Mouse (Mus musculus) cerebellum, adult 11-12 months (tissue): ENCODE results near the gene Cdc42ep4.

ENCODE experiments used
- DNase-seq: peaks from one replicate; pipeline ENCODE4 v3.0.0; 2022

Cdc42ep4 gene

GRCm38 (mm10) chr11:113747725-113748380 is 3.8 kb downstream of the Cdc42ep4 start:
- DNase-seq, result no peak

GRCm38 (mm10) chr11:113747056-113747455 is 4.6 kb downstream of the Cdc42ep4 start:
- DNase-seq, result no peak

- no peak for DNase-seq
Measured at GRCm38 (mm10) chr11:113745961-113746360, 5.7 kb downstream of the Cdc42ep4 start.

GRCm38 (mm10) chr11:113742998-113743397 is 8.7 kb downstream of the Cdc42ep4 start:
- DNase-seq, result no peak

- DNase-seq, result no peak
Measured at GRCm38 (mm10) chr11:113740100-113740499, 11.6 kb downstream of the Cdc42ep4 start.

DNA sequence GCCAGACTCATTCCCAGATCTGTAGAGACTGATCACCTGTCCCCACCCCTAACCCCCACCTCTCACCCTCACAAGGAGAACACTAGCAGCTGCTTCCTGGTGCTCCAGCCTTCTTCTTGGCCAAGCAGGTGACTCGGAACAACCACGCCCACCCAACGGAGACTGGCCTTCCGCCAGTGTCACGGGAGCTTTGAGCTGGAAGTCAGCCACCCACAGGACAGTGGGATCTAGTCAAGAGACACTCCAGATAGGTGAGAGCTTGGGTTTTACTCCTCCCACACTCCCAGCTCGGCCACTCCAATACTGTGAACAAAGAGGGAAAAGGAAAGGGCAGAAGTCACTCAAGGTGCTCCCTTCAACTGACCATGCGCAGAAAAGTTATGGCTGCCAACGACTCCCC is 12.5 kb downstream of the Cdc42ep4 start:
- DNase-seq, result no peak

DNA sequence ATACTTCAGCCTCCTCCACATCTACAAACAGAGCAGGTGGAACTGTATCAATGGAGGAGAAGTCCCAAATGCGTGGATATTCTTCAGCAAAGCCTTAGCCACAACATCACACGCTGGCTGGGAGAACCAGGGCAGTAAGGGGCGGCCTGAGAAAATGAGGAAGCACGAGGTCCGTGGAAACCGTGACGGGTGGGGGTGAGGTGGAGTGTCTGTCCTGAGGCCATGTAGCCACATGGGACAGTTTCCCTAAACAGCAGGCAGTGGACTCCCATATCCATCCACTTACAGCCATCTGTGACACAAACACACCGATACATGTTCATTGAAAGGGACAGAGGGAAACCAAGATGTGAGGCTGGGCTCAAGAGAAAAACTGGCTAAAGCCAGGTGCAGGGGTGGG is 13.8 kb downstream of the Cdc42ep4 start:
- DNase-seq, result no peak

DNA sequence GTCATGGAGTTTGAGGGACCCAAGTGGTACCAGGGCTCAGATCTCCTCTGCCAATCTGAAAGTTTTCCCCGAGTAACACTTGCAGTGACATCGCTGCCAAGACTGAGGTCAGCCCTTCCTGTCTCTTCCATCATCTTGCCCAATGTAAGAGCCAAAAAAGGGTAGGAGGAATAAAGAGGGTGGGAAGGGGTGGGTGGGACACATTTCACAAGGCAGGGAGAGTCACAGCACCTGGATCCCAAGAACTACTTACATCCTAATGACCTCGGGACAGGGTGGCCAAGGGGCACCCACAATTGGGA is 14.2 kb downstream of the Cdc42ep4 start:
- DNase-seq, result no peak

GRCm38 (mm10) chr11:113736848-113737552 is 14.7 kb downstream of the Cdc42ep4 start:
- DNase-seq, result no peak

- DNase-seq, result no peak
Measured at GRCm38 (mm10) chr11:113735151-113735550, 16.5 kb downstream of the Cdc42ep4 start.

DNA sequence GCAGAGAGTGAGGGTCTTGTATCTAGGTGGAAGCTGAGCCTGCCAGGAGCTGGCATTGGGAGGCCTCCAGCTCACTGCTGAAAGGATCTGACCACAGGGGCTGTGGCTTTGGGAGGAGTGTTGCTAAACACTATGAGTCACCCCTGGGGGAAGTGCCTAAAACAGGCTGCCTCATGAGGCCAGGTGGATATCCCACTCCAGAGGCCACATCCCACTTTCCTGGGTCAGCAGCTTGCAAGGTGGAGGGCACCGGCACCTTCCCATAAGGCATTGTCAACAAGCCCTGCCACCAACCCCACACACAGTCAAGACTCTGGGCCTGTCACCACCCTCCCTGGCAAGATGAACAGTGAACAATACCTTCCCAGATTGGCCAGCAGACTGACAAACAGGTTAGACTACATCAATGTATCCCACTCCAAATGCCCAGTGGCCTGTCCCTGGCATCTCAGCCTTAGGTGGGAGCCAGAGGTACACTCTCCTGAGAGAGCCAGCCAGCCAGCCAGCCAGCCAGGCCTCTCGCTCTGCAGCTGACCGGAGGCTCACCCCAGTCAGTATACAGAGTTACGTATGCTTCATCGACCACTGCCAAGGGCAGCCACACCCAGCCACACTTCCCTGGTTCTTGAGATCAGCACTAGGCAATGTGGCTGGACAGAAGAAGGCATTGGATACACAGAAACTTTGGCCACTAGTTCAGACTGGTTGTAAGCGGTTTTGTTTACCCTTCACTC is 17.9 kb downstream of the Cdc42ep4 start:
- no peak for DNase-seq

DNA sequence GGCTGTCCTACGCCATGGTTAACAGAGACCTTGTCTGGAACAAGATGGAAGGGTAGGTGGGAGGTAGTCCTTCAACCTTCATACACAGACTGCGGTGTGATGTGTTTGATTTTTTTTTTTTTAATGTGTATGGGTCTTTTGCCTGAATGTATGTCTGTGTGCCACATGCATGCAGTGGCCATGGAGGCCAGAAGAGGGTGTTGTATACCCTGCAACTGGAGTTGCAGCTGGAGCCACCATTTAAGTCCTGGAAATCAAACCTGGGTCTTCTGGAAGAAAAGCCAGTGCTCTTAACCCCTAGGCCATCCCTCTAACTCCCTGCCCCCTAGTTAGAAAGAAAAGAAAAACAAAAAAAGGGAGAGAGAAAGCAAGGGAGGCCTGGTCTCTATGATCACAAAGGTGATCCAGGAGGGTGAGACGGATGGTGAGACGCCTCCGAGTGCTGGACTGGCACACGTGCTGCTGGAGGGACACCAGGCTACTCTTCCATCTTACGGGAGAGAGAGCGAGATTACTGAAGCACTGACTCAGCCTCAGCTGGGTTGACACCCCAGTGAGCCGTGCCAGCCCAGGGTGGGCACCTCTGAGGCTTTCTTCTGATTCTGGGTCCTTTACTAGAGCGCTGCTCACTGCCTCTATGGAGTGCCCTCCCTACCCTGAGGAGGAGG is 19.6 kb downstream of the Cdc42ep4 start:
- DNase-seq, result no peak

DNA sequence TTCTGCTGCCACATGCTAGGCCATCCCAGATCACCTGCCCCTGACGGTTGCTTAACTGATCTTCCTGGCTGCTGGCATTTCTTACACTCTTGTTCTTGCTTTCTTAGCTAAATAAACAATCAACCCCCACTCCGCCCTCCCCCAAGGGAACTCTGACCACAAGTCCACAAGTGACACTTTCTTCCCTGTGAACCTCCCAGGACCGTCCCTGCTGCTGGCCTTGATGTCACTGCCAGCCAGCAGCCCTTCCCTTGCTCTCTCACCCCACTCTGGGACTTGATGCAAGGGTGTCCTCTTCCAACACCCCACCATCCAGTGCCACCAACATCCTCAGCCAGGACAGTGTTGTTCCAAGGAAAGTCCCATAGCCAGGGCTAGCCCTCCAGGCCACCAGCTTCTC is 20.8 kb downstream of the Cdc42ep4 start:
- DNase-seq, result no peak

GRCm38 (mm10) chr11:113729917-113730316 is 21.8 kb downstream of the Cdc42ep4 start:
- DNase-seq, result no peak

DNA sequence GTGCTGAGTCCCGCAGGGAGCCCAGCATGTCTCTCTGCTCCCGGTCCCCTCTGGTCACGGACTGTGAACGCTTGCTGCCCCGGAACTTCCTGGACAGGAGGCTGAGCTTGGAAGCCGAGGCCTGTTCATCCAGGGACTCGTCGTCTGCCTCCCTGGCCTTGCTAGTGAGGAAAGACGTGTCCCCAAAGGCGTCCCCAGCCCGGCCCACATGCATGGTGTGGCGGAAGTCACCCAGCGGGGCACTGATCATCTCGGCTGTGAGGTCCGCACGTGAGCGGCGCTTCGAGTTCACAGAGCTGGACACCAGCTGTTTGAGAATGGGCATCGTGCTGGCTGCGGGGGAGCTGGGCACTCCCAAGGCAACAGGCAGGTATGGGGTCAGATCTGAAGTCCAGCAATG is 22.4 kb downstream of the Cdc42ep4 start:
- DNase-seq, result no peak

- DNase-seq, result no peak
Measured at GRCm38 (mm10) chr11:113727992-113728391, 23.7 kb downstream of the Cdc42ep4 start.

- no peak for DNase-seq
Measured at GRCm38 (mm10) chr11:113726994-113727888, 24.4 kb downstream of the Cdc42ep4 start.

DNA sequence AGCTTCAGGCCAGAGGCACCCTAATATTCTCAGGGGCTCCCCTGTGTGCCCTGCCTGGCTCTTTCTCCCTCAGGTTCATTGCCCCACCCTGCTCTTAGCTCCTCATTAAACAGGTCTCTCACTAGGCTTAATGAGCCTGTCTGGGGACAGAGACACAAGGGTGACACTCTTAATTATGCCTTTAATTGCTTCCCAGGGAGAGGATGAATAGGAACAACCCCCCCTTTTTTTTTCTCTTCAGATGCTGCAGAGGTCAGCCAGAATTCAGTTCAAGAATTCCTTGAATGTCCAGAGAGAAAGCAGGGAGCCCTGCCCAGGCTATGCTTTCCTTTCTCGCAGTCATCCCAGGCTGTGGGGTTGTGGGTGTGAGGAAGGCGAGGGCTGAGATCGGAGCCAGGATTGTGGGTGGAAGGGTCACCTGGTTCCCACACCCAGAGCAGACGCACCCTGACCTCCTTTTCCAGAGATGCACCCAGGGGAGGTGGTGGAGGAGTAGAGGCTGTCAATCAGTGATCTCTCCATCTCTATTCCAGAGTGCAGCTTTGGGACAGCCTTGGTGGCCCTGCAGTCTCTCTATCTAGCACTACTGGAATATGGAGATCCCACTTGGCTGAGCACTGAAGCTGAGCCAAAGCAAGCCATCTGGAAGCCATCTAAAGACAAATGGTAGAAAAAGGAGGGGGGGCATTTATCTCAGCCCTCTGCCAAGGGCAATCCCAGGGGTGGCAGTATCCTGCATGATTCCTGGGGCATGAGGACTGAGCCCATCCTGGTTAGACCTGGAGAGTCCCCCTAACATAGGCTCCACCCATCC is 26.2 kb downstream of the Cdc42ep4 start:
- DNase-seq, result no peak

DNA sequence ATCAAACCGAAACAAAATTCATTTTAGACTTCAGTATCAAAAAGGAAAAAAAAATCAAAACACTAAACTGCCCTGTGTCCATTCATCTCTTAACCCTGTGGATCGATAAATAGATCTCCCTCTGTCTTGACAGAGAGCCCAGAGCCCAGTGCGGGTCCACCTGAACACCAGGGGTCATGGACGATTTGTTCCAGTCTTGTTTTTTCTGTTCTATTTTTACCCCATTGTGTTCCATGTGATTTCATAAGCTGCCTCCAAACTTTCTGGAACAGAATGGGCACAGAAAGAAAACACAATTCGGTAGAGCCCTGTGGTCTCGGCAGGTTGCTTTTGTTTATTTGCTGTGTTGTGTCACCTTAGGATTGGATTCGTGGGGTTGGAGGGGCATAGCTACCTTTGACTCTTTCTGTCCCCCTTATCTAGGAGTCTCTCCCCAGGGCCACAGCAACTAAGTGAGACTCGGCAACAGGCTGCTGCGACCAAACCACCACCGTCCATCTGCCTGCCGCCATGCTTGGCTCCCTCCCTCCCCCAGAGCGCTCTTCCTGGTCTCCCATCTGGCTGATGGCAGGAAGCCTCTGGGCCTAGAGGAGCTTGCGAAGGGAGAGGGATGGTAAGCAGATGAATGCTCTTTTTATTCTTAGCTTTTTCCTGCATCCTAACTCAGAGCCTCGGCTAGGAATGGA is 29.1 kb downstream of the Cdc42ep4 start:
- DNase-seq, result no peak

GRCm38 (mm10) chr11:113717767-113718424 is 33.8 kb downstream of the Cdc42ep4 start:
- no peak for DNase-seq

DNA sequence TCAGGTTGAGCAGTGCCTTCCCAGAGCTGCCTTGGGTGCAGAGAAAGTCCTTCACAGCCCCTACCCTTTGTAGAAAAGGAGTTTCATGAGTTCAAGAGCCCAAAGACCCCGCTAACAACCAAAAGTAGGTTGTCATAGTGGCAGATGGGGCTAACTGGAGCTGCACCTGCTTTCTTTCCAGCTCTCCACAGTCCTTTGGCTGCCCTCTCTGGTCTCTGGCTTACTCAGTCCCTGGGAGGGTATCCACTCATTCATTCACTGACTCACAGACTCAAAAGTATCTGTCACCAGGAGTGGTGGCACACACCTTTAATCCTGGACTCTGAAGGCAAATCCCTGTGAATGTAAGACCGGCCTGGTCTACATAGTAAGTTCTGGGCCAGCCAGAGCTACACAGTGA is 35.5 kb downstream of the Cdc42ep4 start:
- DNase-seq, result no peak
